Mouse (Mus musculus) urinary bladder, adult 18-20 months (tissue): ENCODE data around the gene Slc25a10.

Experiments used
- DNase-seq, 2 experiments: peaks; one replicate each; pipeline ENCODE4 v3.0.0; 2022; ENCODE audit warnings: low spot score in 2 of 2, mixed read lengths in 2 of 2

Gene Slc25a10

DNA sequence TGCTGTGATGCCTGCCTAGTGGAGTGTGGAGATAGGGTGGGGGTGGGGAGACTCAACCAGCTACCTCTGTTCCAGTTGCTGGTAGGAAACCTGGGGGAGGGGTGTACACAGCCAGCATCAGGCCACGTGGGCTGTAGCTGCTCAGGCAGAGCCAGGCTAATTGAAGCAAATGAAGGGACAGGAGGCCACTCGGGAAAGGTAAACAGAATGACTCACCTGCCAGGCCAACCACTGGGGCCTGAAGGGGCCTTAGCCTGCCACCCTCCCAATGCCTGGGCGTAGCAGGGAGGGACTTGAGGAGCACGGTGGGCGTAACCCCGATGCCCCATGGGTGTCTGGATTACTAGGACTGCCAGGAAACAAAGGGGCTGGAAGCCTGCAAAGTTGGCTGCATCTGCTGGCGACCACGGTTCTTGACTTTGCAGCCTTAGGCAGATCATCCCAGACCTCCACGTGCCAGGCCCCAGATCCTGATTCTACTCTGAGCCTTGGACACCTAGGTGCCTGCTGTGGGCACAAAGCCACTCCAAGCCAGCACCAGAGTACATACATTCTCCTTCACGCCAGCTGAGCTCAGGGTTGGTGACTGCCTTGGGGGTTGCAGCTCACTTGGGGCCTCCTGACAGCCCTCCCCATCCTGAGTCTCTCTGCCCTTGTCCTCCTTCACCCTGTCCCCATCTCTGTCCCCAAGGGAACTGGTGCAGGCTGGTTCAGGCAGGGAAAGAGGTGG lies 47.8 kb downstream of the Slc25a10 start:
- peak; percentile 56 to 66 for DNase-seq

DNA sequence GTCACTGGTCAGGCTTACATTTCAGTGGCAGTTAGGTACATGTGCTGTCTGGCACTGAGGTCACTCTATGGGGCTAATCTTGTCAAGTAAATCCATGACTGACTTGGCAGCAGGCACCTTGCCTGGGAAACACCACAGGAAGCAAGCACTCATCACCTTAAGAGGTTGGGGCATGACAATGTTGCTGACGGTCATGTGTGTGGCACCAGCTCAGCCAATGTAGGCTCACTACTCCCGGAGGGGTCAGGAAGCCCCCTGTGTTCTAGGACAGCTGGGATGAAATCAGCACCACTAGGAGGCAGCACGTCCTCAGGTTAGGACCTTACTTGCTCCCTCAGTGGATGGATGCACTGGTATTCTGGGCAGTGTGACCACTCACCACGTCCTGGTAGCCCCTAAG lies 50.3 kb downstream of the Slc25a10 start:
- no peak for DNase-seq

DNA sequence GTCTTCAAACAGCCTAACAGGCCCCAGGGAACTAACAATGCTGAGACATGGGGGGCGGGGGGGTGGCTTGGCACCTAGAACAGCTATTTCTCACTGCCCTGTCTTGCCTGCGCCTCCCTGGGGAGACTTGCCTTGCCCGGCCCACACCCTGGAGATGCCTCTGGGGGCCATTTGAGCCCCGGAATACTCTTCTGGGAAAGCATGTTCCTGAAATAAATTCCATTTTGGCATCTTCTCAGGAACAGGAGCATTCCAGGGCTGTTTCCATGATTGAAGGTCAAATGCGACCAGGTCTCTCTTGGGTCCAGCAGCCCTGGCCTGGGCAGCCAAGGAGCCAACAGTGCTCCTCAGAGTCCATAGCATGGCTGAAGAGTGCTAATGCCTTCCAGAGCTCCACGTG lies 50.7 kb downstream of the Slc25a10 start:
- no peak for DNase-seq

DNA sequence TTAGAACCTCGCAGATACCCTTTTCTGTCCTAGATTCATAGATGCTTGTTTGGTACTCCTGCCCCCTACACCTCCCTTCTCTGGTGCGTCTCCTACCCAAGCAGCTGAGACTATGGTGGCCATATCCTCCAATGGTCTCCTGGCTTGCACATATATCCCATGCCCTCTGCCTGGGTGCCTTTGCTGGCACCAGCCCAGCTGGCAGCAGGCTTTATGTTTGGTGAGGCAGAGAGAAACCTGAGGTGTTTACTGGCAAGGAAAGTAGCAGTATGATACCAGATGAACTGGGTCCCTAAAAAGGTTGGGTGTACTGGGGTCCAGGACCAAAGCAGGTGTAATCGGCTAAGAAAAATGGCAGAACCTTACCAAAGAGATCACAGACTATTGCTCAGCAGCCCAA lies 54.3 kb downstream of the Slc25a10 start:
- no peak for DNase-seq

DNA sequence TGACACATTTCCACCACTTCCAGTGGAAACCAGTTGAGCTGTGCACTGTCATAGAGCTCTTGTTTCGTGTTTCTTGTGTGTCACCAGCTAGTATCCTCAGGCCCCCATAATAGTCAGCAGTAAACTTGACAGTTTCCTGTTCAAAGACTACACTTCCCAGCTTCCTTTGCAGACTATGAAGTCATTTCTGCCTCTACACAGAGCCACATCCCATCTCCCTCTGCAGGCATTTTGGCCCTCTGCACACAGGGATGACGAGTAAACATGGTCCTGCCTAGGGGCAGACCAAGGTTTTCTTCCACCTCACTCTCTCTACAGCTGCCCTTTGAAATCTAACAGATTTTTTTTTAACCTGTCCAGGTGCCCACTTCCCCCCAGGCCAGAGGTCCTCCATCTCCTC lies 55.8 kb downstream of the Slc25a10 start:
- DNase-seq, result no peak

DNA sequence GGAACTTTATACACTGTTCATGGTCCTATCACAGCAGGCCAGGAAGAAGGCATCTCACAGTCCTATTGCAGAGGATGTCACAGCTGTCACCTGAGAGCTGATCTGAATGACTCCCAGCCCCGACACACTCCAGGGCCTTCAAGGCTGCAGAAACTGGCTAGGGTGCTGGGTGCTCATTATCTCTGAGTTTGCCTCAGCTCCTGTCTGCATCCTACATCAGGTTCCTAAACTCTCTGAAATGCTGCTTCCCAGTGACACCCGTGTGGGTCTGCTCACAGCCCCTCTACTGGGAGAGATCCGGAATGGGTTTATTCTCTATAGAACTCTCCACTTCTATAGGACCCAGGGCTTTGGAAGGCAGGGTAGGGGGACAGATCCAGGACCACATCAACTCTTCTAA lies 56.6 kb downstream of the Slc25a10 start:
- DNase-seq, result no peak

DNA sequence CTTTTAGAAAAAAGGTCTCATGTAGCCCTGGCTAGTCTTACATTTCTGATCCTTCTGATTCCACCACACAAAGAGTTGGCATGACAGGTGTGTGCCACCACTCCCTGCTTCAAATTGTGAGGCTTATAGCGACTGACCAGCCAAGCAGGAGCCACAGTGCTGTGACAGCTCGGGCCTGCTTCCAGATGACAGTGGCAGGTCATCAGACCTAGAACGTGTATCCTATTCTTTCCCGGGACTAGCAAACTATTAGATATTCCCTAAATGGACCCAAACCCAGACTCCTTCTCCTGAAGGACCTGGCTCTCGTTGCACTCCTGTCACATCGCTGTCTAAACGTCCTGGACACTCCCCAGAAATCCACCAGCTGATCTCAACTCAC lies 57.1 kb downstream of the Slc25a10 start:
- DNase-seq, result no peak
